Mouse (Mus musculus) telencephalon, adult 2 months (tissue): ENCODE data around the gene Dnah17.

Experiments
- DNase-seq: peaks from one replicate; pipeline ENCODE4 v3.0.0-alpha.2; 2011; ENCODE audit warnings: low read depth, low spot score

The Dnah17 gene

DNA sequence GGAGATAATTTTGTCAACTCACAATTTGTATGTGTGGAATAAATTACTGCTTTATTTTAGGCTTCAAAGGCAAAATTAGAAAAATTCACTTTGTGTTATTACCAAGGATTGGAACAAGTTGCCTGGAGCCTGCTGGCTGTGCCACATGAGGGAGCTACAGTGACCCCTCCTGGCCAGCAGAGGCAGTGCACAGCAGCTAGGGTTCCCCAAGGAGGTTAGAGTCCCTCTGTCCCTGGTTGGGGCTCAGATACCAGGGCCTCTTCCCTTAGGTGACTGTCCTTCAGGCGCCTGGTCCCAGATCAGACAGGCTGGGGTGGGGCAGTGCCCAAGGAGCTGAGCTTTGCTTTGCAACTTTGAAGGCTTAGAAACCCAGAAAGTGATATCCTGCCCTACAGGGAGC, 108.6 kb downstream of the Dnah17 start:
- no peak for DNase-seq

DNA sequence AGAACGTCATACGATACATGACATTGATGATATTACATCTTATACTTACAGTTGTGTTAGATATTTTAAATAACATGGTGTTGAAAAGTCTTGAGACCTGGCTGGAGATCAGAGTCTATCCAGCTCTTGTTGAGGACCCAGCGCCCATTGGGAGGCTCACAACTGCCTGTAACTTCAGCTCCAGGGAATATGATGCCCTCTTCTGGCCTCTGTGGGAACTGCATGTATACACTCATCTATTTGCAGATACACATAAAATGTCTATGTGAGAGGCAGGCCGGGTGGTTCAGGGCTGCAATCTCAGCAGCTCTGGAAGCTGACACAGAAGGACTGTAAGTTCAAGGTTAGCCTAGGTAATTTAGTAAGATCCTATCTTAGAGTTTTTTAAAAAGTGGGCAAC, 112.1 kb downstream of the Dnah17 start:
- no peak for DNase-seq

DNA sequence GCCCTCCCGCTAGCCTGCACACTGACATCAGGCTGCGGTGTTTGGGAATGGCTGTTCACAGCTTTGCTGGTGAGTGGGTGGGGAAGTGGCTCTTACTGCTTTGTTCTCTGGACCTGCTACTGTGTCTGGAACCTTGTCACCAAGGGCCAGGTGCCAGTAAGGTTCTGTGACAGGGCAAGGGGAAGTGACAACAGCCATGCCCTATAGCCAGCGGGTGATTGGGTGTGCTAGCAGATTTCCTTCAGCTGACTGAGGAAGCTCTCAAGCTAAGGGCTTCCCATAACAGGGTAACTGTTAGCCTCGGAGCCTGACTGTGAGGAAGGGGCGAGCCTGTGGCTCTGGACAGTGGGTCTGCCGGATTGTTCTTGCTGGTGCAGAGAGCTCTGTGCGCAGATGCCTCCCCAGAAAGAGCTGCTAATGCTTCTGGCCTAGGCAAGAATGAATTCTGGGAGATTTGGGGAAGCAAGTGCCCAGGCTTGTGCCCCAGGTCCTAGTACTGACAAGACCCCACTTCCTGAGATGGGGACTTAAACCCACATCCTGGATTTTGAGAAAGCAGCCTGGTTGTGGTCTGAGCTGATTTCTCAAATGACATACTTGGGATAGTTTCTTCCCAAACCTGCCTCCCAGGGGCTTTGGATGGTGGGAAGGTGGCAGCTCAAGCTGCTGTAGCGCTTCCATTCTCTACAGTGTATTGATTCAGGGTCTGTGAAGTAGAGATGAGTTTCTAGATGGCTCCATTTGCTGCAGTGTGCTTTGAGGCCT, 114.9 kb downstream of the Dnah17 start:
- DNase-seq: no peak

DNA sequence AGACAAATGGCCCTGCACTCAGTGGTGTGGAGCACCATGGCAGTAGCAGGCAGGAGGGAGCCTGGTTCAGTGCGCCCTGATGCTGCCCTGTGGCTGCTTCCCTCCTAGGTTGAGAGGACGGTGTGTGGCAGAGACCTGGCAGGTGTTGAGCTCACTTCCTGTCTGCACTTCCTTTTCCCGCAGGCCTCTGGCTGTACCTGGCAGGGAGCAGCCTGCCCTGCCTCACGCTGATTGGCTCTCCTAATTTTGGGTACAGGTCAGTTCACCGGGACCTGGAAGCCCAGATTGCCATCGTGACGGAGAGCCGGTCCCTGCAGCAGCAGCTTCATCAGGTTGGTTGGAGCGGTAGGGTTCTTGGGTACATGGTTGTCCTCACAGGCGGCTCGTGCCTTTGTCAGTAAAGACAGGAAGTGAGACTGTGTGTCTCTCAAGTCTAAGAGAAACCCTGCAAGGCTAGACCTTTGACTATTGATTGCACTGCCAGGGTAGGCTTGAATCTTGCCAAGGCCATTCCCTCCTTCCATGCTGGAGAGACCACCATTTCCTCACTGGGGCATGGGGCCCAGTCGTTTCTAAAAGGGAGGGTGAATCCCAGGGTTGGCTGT, 115.9 kb downstream of the Dnah17 start:
- DNase-seq: no peak

DNA sequence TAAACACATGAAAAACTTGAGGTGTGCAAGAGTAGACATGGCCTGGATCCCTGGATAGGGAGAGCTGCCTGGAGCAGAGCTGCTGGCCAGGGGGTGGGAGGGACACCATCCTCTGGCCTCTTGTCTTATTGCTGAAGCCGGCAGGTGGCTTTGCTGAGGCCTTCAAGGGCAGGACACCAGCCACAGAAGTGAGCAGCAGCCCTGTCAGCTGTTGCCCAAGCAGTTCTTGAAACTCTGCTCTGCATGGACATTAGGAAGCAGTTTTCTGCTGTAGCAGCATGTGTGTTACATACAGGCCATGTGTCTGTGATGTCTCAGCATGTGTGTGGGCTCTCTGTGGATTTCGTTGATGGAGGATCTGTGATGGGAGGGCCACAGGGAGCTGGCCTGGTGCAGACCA, 117.1 kb downstream of the Dnah17 start:
- no peak for DNase-seq

DNA sequence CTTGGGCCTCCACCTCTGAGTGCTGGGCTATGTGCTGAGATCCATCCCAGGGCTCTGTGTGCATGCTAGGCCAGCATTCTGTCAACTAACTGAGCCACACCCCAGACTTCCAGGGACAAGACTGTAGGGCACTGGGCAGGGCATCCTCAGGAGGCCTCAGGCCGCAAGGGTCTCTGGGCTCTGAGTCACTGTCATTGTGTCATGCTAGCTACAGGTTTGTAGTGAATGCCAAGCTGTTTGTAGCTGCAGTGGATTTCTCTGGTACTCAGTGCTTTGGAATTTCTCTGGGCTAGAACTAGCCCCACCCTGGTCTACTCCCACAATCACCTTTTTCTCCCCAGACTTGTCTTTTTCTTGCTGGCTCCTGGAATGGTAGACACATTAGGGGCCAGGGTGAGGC, 117.8 kb downstream of the Dnah17 start:
- no peak for DNase-seq

DNA sequence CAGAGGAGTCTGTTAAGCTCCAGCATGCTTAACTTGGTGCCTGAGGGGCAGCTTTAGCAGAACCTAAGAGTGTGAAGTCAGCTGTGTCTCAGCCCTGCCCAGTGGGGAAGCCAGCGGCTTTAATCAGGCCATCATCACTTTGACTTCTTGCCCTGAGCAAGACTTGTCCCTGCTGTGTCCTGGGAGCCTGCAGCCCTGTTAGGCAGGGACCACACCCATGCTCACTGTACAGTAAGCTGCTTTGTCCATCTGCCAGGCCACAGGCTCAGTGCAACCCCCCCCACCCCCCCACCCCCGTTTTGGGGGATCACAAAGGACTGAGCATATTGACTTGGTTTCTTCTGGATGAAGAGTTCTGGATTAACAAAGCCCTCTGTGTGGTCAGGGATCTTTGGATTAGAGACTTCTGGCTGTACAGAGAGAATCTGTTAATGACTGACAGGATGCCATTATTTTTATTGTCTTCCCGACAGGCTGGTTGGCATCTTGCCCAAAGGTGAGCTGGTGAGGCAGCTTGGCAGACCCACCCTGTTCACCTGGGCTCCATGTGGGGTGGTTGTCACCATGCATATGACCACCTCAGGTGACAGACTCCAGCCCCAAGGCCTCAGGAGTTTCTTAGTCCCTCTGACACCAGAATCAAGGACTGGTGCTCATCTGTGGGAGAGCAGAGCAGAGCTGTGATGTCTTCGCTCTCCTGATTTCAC, 120.4 kb downstream of the Dnah17 start:
- no peak for DNase-seq

DNA sequence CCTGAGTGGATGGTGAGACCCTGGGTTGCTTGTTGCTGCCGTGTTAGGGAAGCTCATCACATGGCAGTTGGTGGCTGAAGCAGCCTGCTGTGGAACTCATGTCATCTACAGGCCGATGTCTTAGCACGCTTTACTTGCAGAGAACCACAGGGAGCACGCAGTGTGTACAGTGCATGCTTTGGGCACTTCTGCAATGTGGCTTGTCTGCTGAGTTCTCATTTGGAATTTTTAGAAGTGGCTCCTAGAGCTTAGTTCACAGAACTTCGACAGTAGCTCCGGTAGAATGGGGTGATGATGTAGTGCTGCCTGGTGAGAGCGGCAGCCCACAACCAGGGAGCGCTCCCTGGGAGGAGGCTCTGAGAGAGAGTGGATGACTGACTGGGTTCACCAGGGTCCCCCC, 121.6 kb downstream of the Dnah17 start:
- no peak for DNase-seq

DNA sequence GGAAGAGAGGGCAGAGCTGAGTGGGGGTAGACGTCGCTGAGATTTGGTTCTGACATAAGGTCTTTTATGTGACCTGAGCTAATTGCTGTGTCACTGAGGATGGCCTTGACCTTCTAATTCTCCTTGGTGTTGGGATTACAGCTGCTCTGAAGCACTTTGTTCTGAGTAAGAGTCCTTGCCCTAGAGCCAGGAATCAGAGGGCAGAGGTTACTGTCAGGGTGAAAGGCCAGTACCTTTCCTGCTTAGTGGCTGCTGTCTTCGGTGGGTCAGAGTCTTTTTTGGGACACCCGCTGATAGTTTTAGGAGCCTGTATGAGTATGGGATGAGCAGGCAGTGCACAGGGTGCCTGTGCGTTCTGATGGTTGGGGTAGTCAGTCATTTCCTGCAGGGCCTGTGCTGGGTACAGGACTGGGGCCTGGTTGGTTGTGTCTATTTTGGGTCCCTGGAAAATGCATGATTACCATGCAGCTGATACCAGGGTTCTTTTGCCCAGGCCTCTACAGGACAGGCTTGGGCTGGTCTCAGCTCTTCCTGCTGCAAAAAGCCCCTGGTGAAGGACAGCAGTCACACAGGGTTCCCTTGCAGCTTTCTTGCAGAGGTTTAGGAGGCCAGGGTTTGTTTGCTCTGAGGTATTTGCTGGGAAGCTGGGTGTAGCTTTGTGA, 122.2 kb downstream of the Dnah17 start:
- DNase-seq: no peak

DNA sequence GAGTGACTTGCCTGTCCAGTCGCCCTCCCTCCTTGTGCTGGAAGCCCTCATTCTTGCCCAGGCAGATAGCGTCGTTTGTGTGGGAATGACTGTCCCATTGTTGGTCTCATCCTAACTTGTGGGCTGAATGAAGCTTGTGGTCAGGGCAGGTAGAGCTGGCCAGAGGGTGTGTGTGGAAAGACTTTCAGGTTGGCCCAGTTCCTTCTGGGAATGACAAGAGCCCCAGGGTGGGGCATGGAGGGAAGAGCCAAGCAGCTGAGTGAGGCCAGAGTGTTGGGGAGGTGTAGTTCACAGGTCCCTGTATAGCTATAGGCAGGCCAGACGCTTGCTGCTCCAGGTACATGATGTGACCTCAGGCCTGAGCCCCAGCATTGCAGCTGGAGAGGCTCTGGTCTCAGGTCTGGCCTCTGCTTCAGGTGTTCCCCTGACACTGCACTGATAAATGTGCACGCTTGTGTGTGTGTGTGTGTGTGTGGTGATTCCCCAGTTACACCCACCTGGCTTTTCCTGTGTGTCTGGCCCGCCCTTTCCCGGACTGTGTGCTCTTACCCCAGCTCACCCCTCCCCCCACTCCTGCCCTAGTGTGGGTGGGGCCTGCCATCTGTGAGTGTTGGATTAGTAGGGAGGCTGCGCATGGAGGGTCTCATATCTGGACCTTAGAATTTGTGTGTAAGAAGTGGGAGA, 122.8 kb downstream of the Dnah17 start:
- DNase-seq: no peak

DNA sequence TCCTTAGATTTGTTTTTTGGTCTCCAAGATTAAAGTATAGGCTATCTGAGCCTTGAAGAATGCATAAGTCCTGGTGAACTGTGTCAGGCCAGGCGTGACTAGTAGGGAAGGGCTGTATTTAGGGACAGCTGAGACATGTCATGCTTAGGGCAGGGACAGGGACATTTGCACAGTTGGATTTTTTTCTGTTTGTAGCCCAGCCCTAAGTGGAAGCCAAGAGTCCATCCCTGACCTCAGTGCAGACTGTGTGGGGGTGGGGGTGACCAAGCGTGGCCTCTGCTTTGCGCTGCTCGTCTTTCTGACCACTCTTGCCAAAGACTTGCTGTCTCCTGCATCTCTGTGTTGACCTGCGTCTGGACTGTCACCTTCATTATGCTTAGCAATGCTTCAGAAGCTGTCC, 126.2 kb downstream of the Dnah17 start:
- no peak for DNase-seq

DNA sequence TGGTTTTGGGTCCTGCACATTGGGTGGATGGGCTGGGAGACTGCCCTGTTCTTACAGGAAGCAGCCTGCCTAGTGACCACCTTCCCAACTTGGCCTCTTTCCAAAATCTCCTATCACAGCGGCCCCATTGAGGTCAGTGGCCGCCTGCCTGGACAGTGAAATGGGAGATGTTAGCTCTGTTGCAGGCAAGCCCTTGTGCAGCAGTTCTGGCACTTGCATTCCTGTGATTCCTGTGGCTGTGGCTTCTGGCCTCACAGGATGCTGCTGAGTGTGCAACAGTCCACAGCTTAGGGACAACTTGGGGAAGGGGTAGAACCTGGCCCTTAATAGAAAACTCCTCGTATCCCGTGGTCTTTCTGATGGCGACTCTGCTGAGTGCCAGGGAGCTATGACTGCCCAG, 126.7 kb downstream of the Dnah17 start:
- no peak for DNase-seq

DNA sequence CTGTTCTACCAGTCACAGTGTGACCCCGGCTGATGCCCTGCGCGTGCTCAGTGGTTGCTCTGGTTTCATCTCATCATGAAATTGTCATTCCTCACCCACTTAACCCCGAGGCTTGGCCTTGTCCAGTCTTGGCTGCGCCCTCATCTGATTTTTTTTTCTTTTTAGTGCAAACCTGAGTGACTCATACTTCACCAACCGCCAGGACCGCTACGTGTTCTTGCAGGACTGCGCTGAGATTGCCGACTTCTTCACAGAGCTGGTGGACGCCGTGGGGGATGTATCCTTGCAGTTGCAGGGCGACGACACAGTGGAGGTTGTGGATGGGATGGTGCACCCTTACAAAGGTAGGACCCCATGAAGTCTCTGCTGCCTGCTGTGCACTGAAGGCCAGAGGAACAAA, 127.3 kb downstream of the Dnah17 start:
- no peak for DNase-seq

DNA sequence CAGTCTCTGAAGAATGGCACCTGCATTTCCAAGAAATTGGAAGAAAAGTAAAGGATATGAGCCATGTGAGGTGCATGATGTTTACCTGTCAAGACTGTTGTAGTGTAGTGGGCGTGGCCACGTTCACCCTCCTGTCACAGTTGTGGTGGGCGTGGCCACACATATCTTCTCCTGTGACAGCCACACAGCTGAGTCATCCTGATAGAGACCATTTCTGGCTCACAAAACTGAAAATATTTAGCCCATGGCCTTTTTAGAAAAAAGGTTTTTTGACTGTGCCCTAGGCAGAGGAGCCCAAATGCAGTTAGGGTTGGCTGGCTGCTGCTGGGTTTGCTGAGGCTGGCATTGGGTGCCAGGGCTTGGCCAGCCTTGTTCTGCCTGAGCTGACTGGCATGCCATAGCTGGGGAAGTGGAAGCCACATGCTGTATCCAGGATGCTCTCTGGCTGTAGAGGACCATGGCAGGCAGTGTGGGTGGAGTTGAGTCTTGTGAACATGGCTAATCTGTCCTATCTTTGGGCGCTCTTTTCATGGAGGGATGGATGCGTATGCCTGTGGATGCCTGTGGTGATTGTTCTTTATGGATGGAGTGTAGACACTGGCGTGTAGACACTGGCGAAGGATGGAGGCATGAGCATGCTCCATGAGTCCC, 129.7 kb downstream of the Dnah17 start:
- DNase-seq: no peak

DNA sequence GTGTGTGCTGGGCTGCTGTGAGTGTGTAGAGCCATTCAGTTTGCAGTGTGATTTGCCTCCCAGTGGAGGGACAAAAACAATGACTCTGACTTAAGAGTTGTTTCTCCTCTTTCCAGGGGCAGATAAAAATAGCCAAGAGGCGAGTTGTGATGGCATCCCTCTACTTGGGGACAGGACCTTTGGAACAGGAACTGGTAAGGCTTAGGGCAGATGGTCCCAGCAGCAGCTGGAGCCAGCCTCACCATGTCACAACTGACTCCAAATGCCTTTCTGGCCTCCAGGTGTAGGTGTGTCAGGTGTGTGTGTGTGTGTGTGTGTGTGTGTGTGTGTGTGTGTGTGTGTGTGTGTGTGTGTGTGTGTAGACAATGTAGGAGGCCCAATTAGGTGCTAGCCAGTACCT, 130.4 kb downstream of the Dnah17 start:
- no peak for DNase-seq

DNA sequence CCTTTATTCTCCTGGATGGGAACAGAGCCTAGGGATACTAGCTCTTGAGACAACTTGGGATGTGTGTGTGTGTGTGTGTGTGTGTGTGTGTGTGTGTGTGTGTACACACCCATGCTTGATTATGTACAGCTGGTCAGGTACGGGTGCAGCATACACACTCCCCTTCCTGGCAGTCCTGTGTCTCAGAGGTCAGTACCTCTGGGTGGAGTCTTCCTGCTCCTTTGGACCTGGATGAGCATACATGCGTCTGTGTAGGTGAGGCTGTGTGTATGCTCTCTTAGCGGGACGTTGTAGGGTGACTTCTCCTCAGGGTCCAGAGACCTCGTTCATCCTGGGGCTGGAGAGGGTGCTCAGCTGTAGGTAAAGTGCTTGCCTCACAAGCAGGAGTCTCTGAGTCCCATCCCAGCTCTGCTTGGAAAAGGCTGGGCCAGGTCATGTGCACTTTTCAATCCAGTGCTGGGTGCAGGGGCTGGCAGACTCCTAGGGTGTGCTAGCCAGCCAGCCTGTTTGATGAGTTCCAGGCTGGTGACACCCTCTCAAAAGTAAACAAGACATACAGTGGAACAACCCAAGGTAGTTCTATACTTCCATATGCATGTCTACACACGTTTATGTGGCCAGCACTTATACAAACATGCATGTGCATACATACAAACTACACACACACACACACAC, 131.0 kb downstream of the Dnah17 start:
- DNase-seq: no peak

DNA sequence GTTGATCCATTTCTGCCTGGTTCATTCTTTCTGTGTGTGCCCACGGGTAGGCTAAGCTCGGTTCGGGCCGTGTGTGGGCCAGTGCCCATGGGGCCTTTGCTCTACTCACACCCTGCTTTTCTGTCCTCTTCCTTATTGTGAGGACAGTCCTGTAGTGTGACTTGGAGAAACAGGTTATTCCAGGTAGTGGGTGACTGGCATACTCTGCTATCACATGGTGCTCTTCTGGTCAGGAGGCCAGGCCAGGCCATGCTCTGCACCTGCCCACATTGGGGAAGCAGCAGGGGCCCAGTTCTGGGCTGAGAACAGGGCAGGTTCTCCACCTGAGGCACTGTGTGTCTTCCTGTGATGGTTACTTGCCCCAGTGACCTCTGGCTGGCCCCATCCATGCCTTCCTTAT, 132.1 kb downstream of the Dnah17 start:
- no peak for DNase-seq

DNA sequence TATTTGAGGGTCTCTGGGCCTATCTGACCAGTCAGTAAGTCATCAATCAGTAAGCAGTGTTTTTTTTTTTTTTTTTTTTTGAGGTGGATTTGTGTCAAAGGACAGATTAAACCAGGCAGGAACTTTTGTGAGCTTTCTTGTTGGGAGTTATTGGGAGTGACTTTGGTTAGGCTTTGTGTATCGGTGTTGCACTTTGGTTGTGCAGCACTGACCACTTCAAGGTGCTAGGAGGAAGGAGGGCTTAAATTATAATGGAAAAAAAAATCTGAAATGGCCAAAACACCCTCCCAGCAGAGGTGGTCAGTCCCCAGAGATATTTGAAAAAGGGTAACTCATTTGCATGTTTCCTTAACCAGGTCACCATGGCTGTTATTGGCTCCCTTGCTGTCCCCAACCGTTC, 133.3 kb downstream of the Dnah17 start:
- DNase-seq: no peak

DNA sequence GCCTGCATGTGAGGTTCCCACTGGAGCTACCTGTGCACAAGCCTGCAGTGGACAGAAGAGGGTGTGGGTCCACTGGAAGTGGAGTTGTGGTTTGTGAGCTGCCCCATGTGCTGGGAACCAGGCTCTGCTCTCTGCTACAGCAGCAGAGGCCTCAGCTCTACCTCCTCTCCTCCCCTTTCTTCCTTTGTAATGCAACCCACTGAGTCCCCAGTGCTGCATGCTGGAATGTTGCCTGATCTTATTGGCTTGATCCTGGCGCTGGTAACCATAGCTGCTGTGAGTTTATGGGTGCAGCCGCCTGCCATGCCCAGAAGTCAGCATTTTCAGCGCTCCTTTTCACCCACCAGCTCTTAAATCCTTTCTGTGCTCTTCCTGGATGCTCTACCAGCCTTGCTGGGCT, 134.4 kb downstream of the Dnah17 start:
- DNase-seq: no peak

DNA sequence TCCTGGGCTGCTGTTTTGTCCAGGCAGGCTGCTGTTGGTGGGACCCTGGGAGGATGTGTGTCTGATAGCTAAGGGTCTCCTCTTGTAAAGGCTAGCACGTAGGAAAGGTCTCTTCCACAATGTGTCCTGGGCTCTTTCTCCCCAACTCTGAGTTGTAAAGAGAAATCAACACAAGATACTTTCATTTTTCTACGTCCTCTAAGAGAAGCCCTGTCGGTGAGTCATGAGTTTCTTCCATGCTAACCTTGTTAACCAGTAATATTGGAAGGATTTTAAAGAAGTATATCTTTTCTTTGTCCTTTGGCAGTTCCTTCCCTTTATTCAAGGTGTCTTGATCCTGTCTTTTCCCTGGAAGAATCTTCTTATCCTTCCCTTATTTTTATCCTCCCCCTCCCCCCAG, 134.8 kb downstream of the Dnah17 start:
- no peak for DNase-seq

DNA sequence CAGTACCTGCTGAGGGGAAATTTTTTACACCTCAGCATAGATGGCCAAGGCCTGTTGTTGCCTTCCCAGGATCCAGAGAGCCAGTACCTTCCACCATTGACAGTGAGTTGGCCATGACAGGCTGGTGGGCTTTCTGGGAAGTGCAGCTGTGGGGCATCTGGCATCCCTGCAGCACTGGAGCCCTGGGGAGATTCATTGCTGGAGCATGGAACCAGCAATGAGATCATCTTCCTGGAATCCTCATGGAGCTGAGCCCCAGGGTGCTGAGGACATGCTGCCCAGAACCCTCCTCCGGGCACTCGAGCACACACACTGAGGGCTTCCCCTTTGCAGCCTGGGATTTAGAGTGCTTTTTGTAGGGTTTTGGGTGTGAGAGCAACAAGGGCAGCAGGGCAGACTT, 135.2 kb downstream of the Dnah17 start:
- DNase-seq: no peak
